Comparison of ENCODE assay signal across 9 mouse cellular contexts in genomic region chr5:141093641-141094040, GRCm38 (mm10).
DNase-seq lines count a peak whose midpoint lies in the region; ATAC-seq and TF ChIP-seq lines count a peak whose summit lies in the region.
"Had no signal": no experiment of that assay in that cellular context is flagged by ENCODE, and none has a peak within 500 bp of the region (broad histone marks: within the 10 kb centered on the region; RNA-seq: fewer than 3 reads in every experiment).

No protein-coding gene starts in this region.

- no peaks in the 10 kb centered on the region for H3K36me3 ChIP-seq in forebrain, embryonic 10.5 days (replicated peaks)
- H3K36me3 ChIP-seq in forebrain, embryonic 13.5 days (ENCODE audit: poor library complexity, severe bottlenecking) = no peaks in the 10 kb centered on the region
- H3K36me3 ChIP-seq in liver, postnatal 0 days (replicated peaks; ENCODE audit: insufficient read depth, low read length) = no peaks in the 10 kb centered on the region
- H3K36me3 ChIP-seq: neural tube, embryonic 12.5 days had no signal

- 63% methylated on average over 4 of the region's 4 CpGs for WGBS in forebrain, embryonic 10.5 days
- WGBS in forebrain, embryonic 13.5 days = 63% methylated on average over 4 of the region's 4 CpGs
- WGBS in liver, postnatal 0 days (ENCODE audit: insufficient replicate concordance) = 27% methylated on average over 4 of the region's 4 CpGs

- H3K27ac ChIP-seq in forebrain, embryonic 10.5 days = no peak overlapping the region
- H3K27ac ChIP-seq in forebrain, embryonic 13.5 days = no peak overlapping the region
- H3K27ac ChIP-seq in liver, postnatal 0 days (ENCODE audit: low read depth) = no peak overlapping the region
- H3K27ac ChIP-seq: neural tube, embryonic 12.5 days had no signal

- peak; percentile 20 for DNase-seq in forebrain, embryonic 10.5 days (ENCODE audit: extremely low spot score, low spot score)
- DNase-seq in urinary bladder, postnatal 14 days (ENCODE audit: low spot score) = peak; percentile 68
- no peak for DNase-seq in urinary bladder, postnatal 10 days (ENCODE audit: low spot score)
- peak; percentile 20 for DNase-seq in embryo, embryonic 11.5 days (ENCODE audit: low read depth, low spot score)
- DNase-seq in kidney, postnatal 14 days = peak; percentile 48
- DNase-seq in liver, postnatal 0 days = peak; percentile 45
- DNase-seq in right cerebral cortex, postnatal 36 days (ENCODE audit: low spot score in 2 of 2) = peak; percentile 29 to 42

- ATAC-seq in forebrain, embryonic 13.5 days = no peak
- ATAC-seq in liver, postnatal 0 days = no peak

- H3K27me3 ChIP-seq in forebrain, embryonic 10.5 days (ENCODE audit: poor library complexity, severe bottlenecking) = no peaks in the 10 kb centered on the region
- no peaks in the 10 kb centered on the region for H3K27me3 ChIP-seq in forebrain, embryonic 13.5 days
- no peaks in the 10 kb centered on the region for H3K27me3 ChIP-seq in liver, postnatal 0 days (ENCODE audit: insufficient read depth, low read length)
- H3K27me3 ChIP-seq: neural tube, embryonic 12.5 days had no signal

- no peak overlapping the region for H3K4me2 ChIP-seq in forebrain, embryonic 13.5 days
- H3K4me2 ChIP-seq in liver, postnatal 0 days (ENCODE audit: low read depth, low read length) = no peak overlapping the region
- H3K4me2 ChIP-seq: neural tube, embryonic 12.5 days had no signal

- H3K9me3 ChIP-seq in forebrain, embryonic 10.5 days = no peaks in the 10 kb centered on the region
- no peaks in the 10 kb centered on the region for H3K9me3 ChIP-seq in forebrain, embryonic 13.5 days (replicated peaks)
- H3K9me3 ChIP-seq in liver, postnatal 0 days (ENCODE audit: low read length) = no peaks in the 10 kb centered on the region
- H3K9me3 ChIP-seq: neural tube, embryonic 12.5 days had no signal

- H3K9ac ChIP-seq in forebrain, embryonic 13.5 days = no peak overlapping the region
- no peak overlapping the region for H3K9ac ChIP-seq in liver, postnatal 0 days (replicated peaks)
- H3K9ac ChIP-seq: neural tube, embryonic 12.5 days had no signal

- no peak overlapping the region for H3K4me3 ChIP-seq in forebrain, embryonic 10.5 days
- H3K4me3 ChIP-seq in forebrain, embryonic 13.5 days = no peak overlapping the region
- H3K4me3 ChIP-seq in liver, postnatal 0 days (ENCODE audit: low read depth, low read length) = no peak overlapping the region
- H3K4me3 ChIP-seq: neural tube, embryonic 12.5 days had no signal

- peak; percentile 67 for TF ChIP-seq CTCF in liver, postnatal 0 days (IDR thresholded peaks at IDR 0.05; ENCODE audit: low read depth)

- no peak for TF ChIP-seq EP300 in liver, postnatal 0 days (IDR thresholded peaks at IDR 0.05; ENCODE audit: low read depth)

- peaks cover 4% of the 10 kb centered on the region for H3K4me1 ChIP-seq in forebrain, embryonic 10.5 days
- peaks cover 15% of the 10 kb centered on the region for H3K4me1 ChIP-seq in forebrain, embryonic 13.5 days
- H3K4me1 ChIP-seq in liver, postnatal 0 days (ENCODE audit: insufficient read depth) = no peaks in the 10 kb centered on the region
- H3K4me1 ChIP-seq: neural tube, embryonic 12.5 days had no signal
